Mouse (Mus musculus): Measurements from ENCODE around the gene Gm6034. TPM values are rescaled to one million over a fixed set of nuclear protein-coding genes. Genes with fewer than 3 reads are reported as not detected.
"Not testable (repeated sequence)": the region's sequence is repeated elsewhere in the genome, so short reads cannot be mapped to it uniquely, and the experiment has no call there.

The Gm6034 gene
- total and polyA plus RNA-seq, 2 experiments, result 0.05 to 0.09 TPM

DNA sequence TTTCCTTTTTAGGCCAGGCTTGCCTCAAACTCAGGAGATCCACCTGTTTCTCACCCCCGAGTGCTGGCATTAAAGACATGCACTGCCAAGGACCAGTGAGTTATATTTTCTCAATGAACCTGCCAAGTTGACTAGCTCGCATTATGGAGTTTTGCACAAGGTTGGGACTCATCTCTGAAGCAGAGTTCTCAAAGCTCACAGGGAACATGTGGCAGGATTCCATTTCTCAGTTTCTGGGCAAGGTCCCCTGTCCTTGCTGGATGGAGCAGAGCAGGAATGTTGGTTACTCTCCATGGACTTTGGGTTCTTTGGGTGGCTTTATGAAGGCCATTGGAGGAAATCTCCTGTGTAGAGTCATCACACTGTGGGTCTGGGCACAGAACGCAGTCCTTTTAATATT, 525 bp downstream of the Gm6034 start:
- 17% methylated on average over 3 of the region's 3 CpGs for WGBS
- DNase-seq (ENCODE audit: extremely low read depth, low read depth, low spot score), result peak; percentile 77

GRCm38 (mm10) chr17:36057927-36058326, 15.2 kb downstream of the Gm6034 start:
- not testable (repeated sequence) for H3K4me1 ChIP-seq (ENCODE audit: control insufficient read depth, insufficient read depth, low read length)

More for the DNA sequence above, 525 bp downstream of the Gm6034 start:
- TF ChIP-seq POLR2A (IDR thresholded peaks at IDR 0.05; ENCODE audit: extremely low read depth, insufficient read depth, low read length), result no peak
- no peak for TF ChIP-seq CTCF (IDR thresholded peaks at IDR 0.05; ENCODE audit: low read depth, low read length)
- no peaks in the 10 kb centered on the region for H3K27me3 ChIP-seq (ENCODE audit: control insufficient read depth, insufficient read depth, low read length)
- peak overlapping the region; percentile 74 for H3K9ac ChIP-seq (ENCODE audit: low read depth, low read length)
- H3K4me3 ChIP-seq (ENCODE audit: insufficient read depth, low read depth, low read length), result peak overlapping the region; percentile 67
- peaks cover 3% of the 10 kb centered on the region; the same call in 1 of the 2 replicates for H3K4me1 ChIP-seq (ENCODE audit: control insufficient read depth, insufficient read depth, low read length)
- peaks cover 2% of the 10 kb centered on the region; the same call in 1 of the 2 replicates for H3K79me2 ChIP-seq (ENCODE audit: control insufficient read depth, insufficient read depth, low read length)
- no peaks in the 10 kb centered on the region for H3K36me3 ChIP-seq (ENCODE audit: control insufficient read depth, insufficient read depth, low read length)
- H3K27ac ChIP-seq (replicated peaks; ENCODE audit: insufficient read depth, low read depth, low read length), result peak overlapping the region; percentile 88

DNA sequence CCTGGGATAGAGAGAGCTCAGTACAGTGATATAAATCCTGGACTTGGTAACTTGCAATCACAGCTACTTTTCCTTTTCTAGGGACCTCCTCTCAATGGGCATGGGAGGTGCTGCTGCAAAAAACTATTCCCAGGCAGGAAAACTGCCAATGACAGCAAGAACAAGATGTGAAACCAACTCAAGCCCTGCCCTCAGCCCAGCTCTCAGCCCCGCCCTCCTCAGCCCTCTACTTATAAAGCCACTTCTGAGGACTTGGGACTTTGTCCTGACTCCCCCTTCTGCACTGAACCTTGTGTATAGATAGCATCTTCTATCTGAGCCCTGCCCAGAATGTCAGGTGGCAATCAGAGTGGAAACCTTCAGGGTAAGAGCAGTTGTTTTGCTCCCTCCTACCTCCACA, 15.6 kb downstream of the Gm6034 start, which contains the start of gene Gm11127:
Gm11127 (minus strand) TSS at position 10 of the 400 bp plus-strand sequence.
- not testable (repeated sequence) for H3K27ac ChIP-seq (replicated peaks; ENCODE audit: insufficient read depth, low read depth, low read length); H3K27me3 ChIP-seq (ENCODE audit: control insufficient read depth, insufficient read depth, low read length); H3K9ac ChIP-seq (ENCODE audit: low read depth, low read length); H3K4me3 ChIP-seq (ENCODE audit: insufficient read depth, low read depth, low read length); DNase-seq (ENCODE audit: extremely low read depth, low read depth, low spot score); H3K4me1 ChIP-seq (ENCODE audit: control insufficient read depth, insufficient read depth, low read length); H3K36me3 ChIP-seq (ENCODE audit: control insufficient read depth, insufficient read depth, low read length); H3K79me2 ChIP-seq (ENCODE audit: control insufficient read depth, insufficient read depth, low read length)
- 70% methylated on average over 1 of the region's 1 CpGs for WGBS

More at GRCm38 (mm10) chr17:36057927-36058326, 15.2 kb downstream of the Gm6034 start:
- H3K27ac ChIP-seq (replicated peaks; ENCODE audit: insufficient read depth, low read depth, low read length); H3K9ac ChIP-seq (ENCODE audit: low read depth, low read length); H3K79me2 ChIP-seq (ENCODE audit: control insufficient read depth, insufficient read depth, low read length); H3K36me3 ChIP-seq (ENCODE audit: control insufficient read depth, insufficient read depth, low read length); H3K27me3 ChIP-seq (ENCODE audit: control insufficient read depth, insufficient read depth, low read length); H3K4me3 ChIP-seq (ENCODE audit: insufficient read depth, low read depth, low read length); DNase-seq (ENCODE audit: extremely low read depth, low read depth, low spot score): not testable (repeated sequence)
- 87% methylated on average over 24 of the region's 25 CpGs for WGBS

- 13% methylated on average over 2 of the region's 2 CpGs for WGBS
Observed at GRCm38 (mm10) chr17:36060829-36061228, 18.1 kb downstream of the Gm6034 start.

DNA sequence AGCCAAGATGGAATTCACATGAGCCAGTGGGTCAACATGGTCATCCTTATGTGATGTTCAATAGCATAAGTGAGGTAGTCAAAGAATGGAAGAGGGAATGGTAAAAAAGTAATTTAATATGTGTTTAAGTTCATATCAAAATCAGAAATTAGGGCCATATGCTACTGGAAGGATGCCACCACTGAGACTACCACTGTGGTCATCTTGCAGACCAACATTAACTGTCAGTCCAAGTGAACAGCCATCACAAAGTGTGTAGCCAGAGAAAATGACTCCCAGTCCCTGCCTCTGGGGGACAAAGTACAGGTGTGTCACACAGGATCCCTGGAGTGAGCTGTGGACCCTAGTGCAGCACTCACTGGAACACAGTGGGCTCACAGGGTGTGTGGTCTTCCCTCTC, 39.1 kb downstream of the Gm6034 start:
- H3K4me3 ChIP-seq (ENCODE audit: insufficient read depth, low read depth, low read length); H3K9ac ChIP-seq (ENCODE audit: low read depth, low read length); H3K79me2 ChIP-seq (ENCODE audit: control insufficient read depth, insufficient read depth, low read length); DNase-seq (ENCODE audit: extremely low read depth, low read depth, low spot score); H3K27ac ChIP-seq (replicated peaks; ENCODE audit: insufficient read depth, low read depth, low read length); H3K36me3 ChIP-seq (ENCODE audit: control insufficient read depth, insufficient read depth, low read length); H3K4me1 ChIP-seq (ENCODE audit: control insufficient read depth, insufficient read depth, low read length); H3K27me3 ChIP-seq (ENCODE audit: control insufficient read depth, insufficient read depth, low read length): not testable (repeated sequence)

More at GRCm38 (mm10) chr17:36060829-36061228, 18.1 kb downstream of the Gm6034 start:
- no peaks in the 10 kb centered on the region for H3K36me3 ChIP-seq (ENCODE audit: control insufficient read depth, insufficient read depth, low read length)
- TF ChIP-seq POLR2A (IDR thresholded peaks at IDR 0.05; ENCODE audit: extremely low read depth, insufficient read depth, low read length) (no peak), CTCF (IDR thresholded peaks at IDR 0.05; ENCODE audit: low read depth, low read length) (peak; percentile 74)
- H3K79me2 ChIP-seq (ENCODE audit: control insufficient read depth, insufficient read depth, low read length), result no peaks in the 10 kb centered on the region
- H3K9ac ChIP-seq (ENCODE audit: low read depth, low read length), result no peak overlapping the region
- DNase-seq (ENCODE audit: extremely low read depth, low read depth, low spot score), result peak; percentile 81
- no peak overlapping the region for H3K4me3 ChIP-seq (ENCODE audit: insufficient read depth, low read depth, low read length)
- no peaks in the 10 kb centered on the region for H3K4me1 ChIP-seq (ENCODE audit: control insufficient read depth, insufficient read depth, low read length)
- no peaks in the 10 kb centered on the region for H3K27me3 ChIP-seq (ENCODE audit: control insufficient read depth, insufficient read depth, low read length)
- no peak overlapping the region for H3K27ac ChIP-seq (replicated peaks; ENCODE audit: insufficient read depth, low read depth, low read length)

GRCm38 (mm10) chr17:36082519-36083232, 39.9 kb downstream of the Gm6034 start:
- WGBS, result 45% methylated on average over 6 of the region's 6 CpGs
- H3K79me2 ChIP-seq (ENCODE audit: control insufficient read depth, insufficient read depth, low read length); H3K4me1 ChIP-seq (ENCODE audit: control insufficient read depth, insufficient read depth, low read length); H3K27me3 ChIP-seq (ENCODE audit: control insufficient read depth, insufficient read depth, low read length); H3K27ac ChIP-seq (replicated peaks; ENCODE audit: insufficient read depth, low read depth, low read length); DNase-seq (ENCODE audit: extremely low read depth, low read depth, low spot score); H3K9ac ChIP-seq (ENCODE audit: low read depth, low read length); H3K36me3 ChIP-seq (ENCODE audit: control insufficient read depth, insufficient read depth, low read length): not testable (repeated sequence)
- H3K4me3 ChIP-seq (ENCODE audit: insufficient read depth, low read depth, low read length), result peak overlapping the region; percentile 65; the same call in 1 of the 2 replicates

All from liver, adult 2 months (tissue).